ENCODE assay signal across 28 mouse cellular contexts in the genomic region with DNA sequence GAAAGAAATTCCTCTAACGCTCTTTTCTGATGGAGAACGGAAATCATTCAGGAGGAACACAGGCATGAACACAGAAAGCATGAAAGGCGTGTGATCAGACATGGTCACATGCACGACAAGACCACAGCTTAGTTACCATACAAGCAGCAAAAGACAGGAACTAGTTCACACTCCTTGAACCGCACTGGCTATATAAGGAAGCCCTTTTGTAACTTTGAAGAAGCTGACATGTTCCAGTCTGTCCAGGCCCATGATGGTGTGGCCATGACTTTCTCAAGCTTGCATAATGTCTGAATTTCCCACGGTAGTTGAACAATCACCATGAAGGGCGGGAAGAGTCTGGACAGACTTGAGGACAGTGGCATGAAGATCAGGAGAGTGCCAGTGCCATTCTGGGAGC. TPM values are rescaled to one million over a fixed set of nuclear protein-coding genes. Genes with fewer than 3 reads are reported as not detected.
"Had no signal": no experiment of that assay in that cellular context is flagged by ENCODE, and none has a peak within 500 bp of the region (broad histone marks: within the 10 kb centered on the region; RNA-seq: fewer than 3 reads in every experiment).

No protein-coding gene starts in this region.

- H3K4me3 ChIP-seq: layer of hippocampus, adult 2 months; limb, embryonic 10.5 days; limb, embryonic 13.5 days; liver, embryonic 13.5 days; lung, embryonic 15.5 days; midbrain, embryonic 12.5 days; midbrain, embryonic 15.5 days; neural tube, embryonic 12.5 days; neural tube, embryonic 15.5 days; stomach, embryonic 15.5 days had no signal

- H3K4me1 ChIP-seq: limb, embryonic 10.5 days; limb, embryonic 13.5 days; liver, embryonic 13.5 days; lung, embryonic 15.5 days; midbrain, embryonic 12.5 days; midbrain, embryonic 15.5 days; neural tube, embryonic 12.5 days; neural tube, embryonic 15.5 days; stomach, embryonic 15.5 days had no signal

- DNase-seq: kidney, adult 2 months; kidney, postnatal 25 days; layer of hippocampus, adult 9-11 months; liver, embryonic 13.5 days; lung, postnatal 14 days; retina, postnatal 1 day; right cerebral cortex, postnatal 25 days; spleen, adult 18-20 months; thymus, postnatal 25 days had no signal

- ATAC-seq: intestine, postnatal 0 days; midbrain, embryonic 15.5 days had no signal

RNA-seq across cellular contexts. Expression of gene AC141477.1, which starts 14.6 kb away (rescaled TPM):
- total RNA-seq: layer of hippocampus, adult 2 months; layer of hippocampus, postnatal 25 days; left cerebral cortex, adult 18-20 months; left cerebral cortex, postnatal 25 days; liver, adult 2 months had no signal
- polyA plus RNA-seq: intestine, postnatal 0 days; kidney, adult 2 months; kidney, embryonic 14.5 days; kidney, postnatal 0 days; large intestine, adult 2 months; limb, embryonic 10.5 days; limb, embryonic 13.5 days; liver, adult 2 months; liver, embryonic 13.5 days; liver, embryonic 16.5 days; lung, embryonic 15.5 days; midbrain, embryonic 12.5 days; midbrain, embryonic 15.5 days; neural tube, embryonic 12.5 days; neural tube, embryonic 15.5 days; stomach, embryonic 15.5 days; thymus, postnatal 0 days had no signal

RNA-seq across cellular contexts. Expression of gene 2610028H24Rik, which starts 23.2 kb away (rescaled TPM):
- total RNA-seq: layer of hippocampus, adult 2 months; layer of hippocampus, postnatal 25 days; left cerebral cortex, adult 18-20 months; left cerebral cortex, postnatal 25 days; liver, adult 2 months had no signal
- polyA plus RNA-seq: intestine, postnatal 0 days; kidney, embryonic 14.5 days; kidney, postnatal 0 days; large intestine, adult 2 months; limb, embryonic 10.5 days; limb, embryonic 13.5 days; liver, adult 2 months; liver, embryonic 13.5 days; liver, embryonic 16.5 days; midbrain, embryonic 12.5 days; midbrain, embryonic 15.5 days; neural tube, embryonic 12.5 days; neural tube, embryonic 15.5 days; stomach, embryonic 15.5 days had no signal
